Mouse (Mus musculus): ENCODE measurements around the gene Xcr1. TPM values are rescaled to one million over a fixed set of nuclear protein-coding genes. Genes with fewer than 3 reads are reported as not detected.

The Xcr1 gene
- total RNA-seq (2012; rRNA removed): 0.92 and 1.9 TPM in 2 replicates
- 0.53 and 0.62 TPM in 2 replicates for total RNA-seq (2014; rRNA removed)
- polyA plus RNA-seq (2012; ENCODE audit: insufficient read length, low read depth): 0.56 and 0.57 TPM in 2 replicates

DNA sequence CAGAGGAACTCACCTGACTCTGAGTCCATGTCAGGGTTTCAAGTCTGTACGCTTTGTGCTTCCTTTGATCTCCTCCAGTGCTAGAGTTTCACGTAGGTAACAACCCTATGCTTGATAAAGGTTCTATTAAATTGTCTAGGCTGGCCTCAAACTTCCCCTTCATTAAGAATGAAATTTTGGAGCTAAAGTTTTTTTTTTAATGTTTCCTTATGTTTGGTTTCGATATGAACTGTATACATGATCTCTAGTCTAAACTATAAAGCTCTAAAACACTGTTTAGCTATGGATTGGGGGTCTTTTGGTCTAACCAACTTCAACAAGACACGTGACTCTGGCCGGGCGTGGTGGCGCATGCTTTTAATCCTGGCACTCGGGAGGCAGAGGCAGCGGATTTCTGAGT is at the start of gene Xcr1:
Xcr1 (minus strand) TSS at position 101 of the 400 bp plus-strand sequence.
- no peaks in the 10 kb centered on the region for H3K36me3 ChIP-seq (replicated peaks in 1 of 2; ENCODE audit: control insufficient read depth in 1 of 2, insufficient read depth in 1 of 2, low read length in 1 of 2)
- no peak for DNase-seq (ENCODE audit: extremely low read depth)
- peak within 1 kb of the TSS; percentile 69 for H3K4me2 ChIP-seq (ENCODE audit: insufficient read depth, low read depth, poor library complexity, severe bottlenecking)
- no peaks in the 10 kb centered on the region for H3K9me3 ChIP-seq (replicated peaks; ENCODE audit: low read length)
- peak within 1 kb of the TSS; percentile 97 for H3K27ac ChIP-seq (ENCODE audit: insufficient read depth, low read depth)
- peak within 1 kb of the TSS; percentile 53 for H3K9ac ChIP-seq (ENCODE audit: insufficient read depth, low read depth)
- H3K79me2 ChIP-seq (replicated peaks; ENCODE audit: control insufficient read depth, extremely low read depth, insufficient read depth, poor library complexity, severe bottlenecking): no peaks in the 10 kb centered on the region; the same call in 1 of the 2 replicates
- peaks cover 12 to 72% of the 10 kb centered on the region in 2 experiments for H3K4me1 ChIP-seq (ENCODE audit: control insufficient read depth in 1 of 2, insufficient read depth in 2 of 2)
- in situ Hi-C loops (cut with MboI; ENCODE audit: low pct_ligation_motif_present, low pct_unique_long_range_greater_than_20kb, low sequenced_read_pairs): no loop called here
- H3K27me3 ChIP-seq (replicated peaks): no peaks in the 10 kb centered on the region
- TF ChIP-seq ZC3H11A (IDR thresholded peaks at IDR 0.05; ENCODE audit: low read depth, low read length) (no peak), ETS1 (conservative IDR thresholded peaks at IDR 0.05; ENCODE audit: low read depth, low read length) (no peak), UBTF (IDR thresholded peaks at IDR 0.05; ENCODE audit: low read depth, low read length) (no peak), USF1 (IDR thresholded peaks at IDR 0.05; ENCODE audit: low read depth, low read length) (no peak), CTCF (conservative IDR thresholded peaks at IDR 0.05 in 1 of 2, IDR thresholded peaks at IDR 0.05 in 1 of 2; ENCODE audit: low read depth in 2 of 2, low read length in 2 of 2) (no peak), RCOR1 (conservative IDR thresholded peaks at IDR 0.05; ENCODE audit: low read depth, low read length) (no peak), CHD2 (IDR thresholded peaks at IDR 0.05; ENCODE audit: low read length) (no peak), RAD21 (IDR thresholded peaks at IDR 0.05; ENCODE audit: low read depth, low read length) (no peak), TCF12 (IDR thresholded peaks at IDR 0.05; ENCODE audit: low read depth, low read length) (no peak), MAZ (IDR thresholded peaks at IDR 0.05; ENCODE audit: low read depth, low read length) (no peak), JUN (IDR thresholded peaks at IDR 0.05; ENCODE audit: insufficient read depth, low read depth, low read length) (no peak)
- H3K4me3 ChIP-seq (replicated peaks in 1 of 3; ENCODE audit: low read depth in 2 of 3, low read length in 2 of 3, poor library complexity in 1 of 3): no peak within 1 kb of the TSS
- dilution Hi-C loops (cut with MboI; ENCODE audit: extremely low pct_ligation_motif_present, extremely low pct_unique_long_range_greater_than_20kb, low sequenced_read_pairs): no loop called here

DNA sequence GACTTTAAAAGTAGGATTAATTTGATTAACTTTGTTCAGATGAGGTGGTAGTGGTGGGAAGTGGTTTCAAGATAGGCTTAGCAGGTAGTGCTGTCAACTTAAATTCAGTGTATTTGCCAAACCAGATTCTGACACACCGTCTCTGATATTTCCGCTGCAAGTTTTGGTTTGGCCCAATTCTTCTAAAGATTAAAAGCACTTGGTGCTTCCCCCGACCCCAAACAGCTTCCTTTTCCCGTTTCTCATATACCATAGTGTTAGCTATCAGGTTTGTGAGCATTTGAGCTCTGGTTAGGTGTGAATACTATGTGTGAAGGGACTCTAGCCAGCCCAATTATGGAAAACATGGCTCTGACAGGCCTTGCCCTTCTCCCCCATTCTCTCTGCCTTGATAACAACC is 10.2 kb upstream of the Xcr1 start:
- no peak for TF ChIP-seq CHD1 (IDR thresholded peaks at IDR 0.05; ENCODE audit: low read depth, low read length)
- TF ChIP-seq TBP (conservative IDR thresholded peaks at IDR 0.05; ENCODE audit: low read depth, low read length): no peak
- TF ChIP-seq E2F4 (IDR thresholded peaks at IDR 0.05; ENCODE audit: insufficient replicate concordance, low read depth, low read length): no peak
- TF ChIP-seq MYC (IDR thresholded peaks at IDR 0.05; ENCODE audit: low read depth, low read length): no peak
- no peak for TF ChIP-seq ZC3H11A (IDR thresholded peaks at IDR 0.05; ENCODE audit: low read depth, low read length)
- TF ChIP-seq JUN (IDR thresholded peaks at IDR 0.05; ENCODE audit: insufficient read depth, low read depth, low read length): no peak
- no peak for TF ChIP-seq SMC3 (IDR thresholded peaks at IDR 0.05; ENCODE audit: low read depth, low read length)
- no peak for TF ChIP-seq EP300 (IDR thresholded peaks at IDR 0.05; ENCODE audit: low read length)
- TF ChIP-seq NELFE (IDR thresholded peaks at IDR 0.05; ENCODE audit: low read depth, low read length): no peak
- TF ChIP-seq RCOR1 (conservative IDR thresholded peaks at IDR 0.05; ENCODE audit: low read depth, low read length): no peak
- no peak for TF ChIP-seq SIN3A (IDR thresholded peaks at IDR 0.05; ENCODE audit: low read length)
- no peak for TF ChIP-seq MEF2A (IDR thresholded peaks at IDR 0.05; ENCODE audit: borderline replicate concordance, low read depth, low read length)
- no peak for TF ChIP-seq JUND (conservative IDR thresholded peaks at IDR 0.05; ENCODE audit: low read depth, low read length)
- no peak for TF ChIP-seq POLR2A (IDR thresholded peaks at IDR 0.05; ENCODE audit: low read depth, low read length)
- no peak for TF ChIP-seq ELF1 (IDR thresholded peaks at IDR 0.05; ENCODE audit: low read depth, low read length)
- TF ChIP-seq BHLHE40 (IDR thresholded peaks at IDR 0.05; ENCODE audit: low read depth, low read length): no peak
- no peak for TF ChIP-seq ETS1 (conservative IDR thresholded peaks at IDR 0.05; ENCODE audit: low read depth, low read length)
- no peak for TF ChIP-seq MXI1 (IDR thresholded peaks at IDR 0.05; ENCODE audit: low read depth, low read length)
- TF ChIP-seq KAT2A (IDR thresholded peaks at IDR 0.05; ENCODE audit: insufficient replicate concordance, low read length): no peak
- dilution Hi-C loops (cut with MboI; ENCODE audit: extremely low pct_ligation_motif_present, extremely low pct_unique_long_range_greater_than_20kb, low sequenced_read_pairs) (no loop called here), in situ Hi-C loops (cut with MboI; ENCODE audit: low pct_ligation_motif_present, low pct_unique_long_range_greater_than_20kb, low sequenced_read_pairs) (no loop called here)
- H3K79me2 ChIP-seq (replicated peaks; ENCODE audit: control insufficient read depth, extremely low read depth, insufficient read depth, poor library complexity, severe bottlenecking): no peaks in the 10 kb centered on the region
- DNase-seq (ENCODE audit: extremely low read depth): peak; percentile 51
- peak overlapping the region; percentile 66 for H3K27ac ChIP-seq (ENCODE audit: insufficient read depth, low read depth)
- H3K4me1 ChIP-seq (ENCODE audit: control insufficient read depth in 1 of 2, insufficient read depth in 2 of 2): peaks cover 22 to 30% of the 10 kb centered on the region in 2 experiments
- H3K4me3 ChIP-seq (replicated peaks in 1 of 3; ENCODE audit: low read depth in 2 of 3, low read length in 2 of 3, poor library complexity in 1 of 3): no peak overlapping the region
- no peaks in the 10 kb centered on the region for H3K9me3 ChIP-seq (replicated peaks; ENCODE audit: low read length)
- H3K4me2 ChIP-seq (ENCODE audit: insufficient read depth, low read depth, poor library complexity, severe bottlenecking): 0 out of 2 replicates have a peak overlapping the region, but pooled peaks have one; percentile 24
- no peaks in the 10 kb centered on the region for H3K27me3 ChIP-seq (replicated peaks)
- H3K9ac ChIP-seq (ENCODE audit: insufficient read depth, low read depth): no peak overlapping the region; the same call in 1 of the 2 replicates
- H3K36me3 ChIP-seq (replicated peaks in 1 of 2; ENCODE audit: control insufficient read depth in 1 of 2, insufficient read depth in 1 of 2, low read length in 1 of 2): no peaks in the 10 kb centered on the region

Data from CH12.LX (cell line).